Mouse (Mus musculus) forebrain, embryonic 14.5 days (tissue): ENCODE measurements around the gene Rab7. TPM values are rescaled to one million over a fixed set of nuclear protein-coding genes. Genes with fewer than 3 reads are reported as not detected.
A peak's percentile ranks its signal among the peaks of the same experiment; 100 is the strongest.
"Not testable (repeated sequence)": the region's sequence is repeated elsewhere in the genome, so short reads cannot be mapped to it uniquely, and the experiment has no call there.

Experiments
- ATAC-seq: fragments of 200-750 bp; cut with Nextera tagmentation; 2 replicates; pipeline ENCODE4 v1.8.0; 2017; ENCODE audit warnings: mild to moderate bottlenecking, moderate library complexity
- DNase-seq: peaks from one replicate; pipeline ENCODE4 v3.0.0-alpha.2; 2015; ENCODE audit warnings: low spot score
- H3K27ac ChIP-seq: fragments of 300-500 bp; sonication (generic); 2 replicates; pipeline ENCODE4 v1.5.1; 2014; ENCODE audit warnings: low read depth, mild to moderate bottlenecking, control low read depth, low read length, moderate library complexity
- H3K27me3 ChIP-seq: fragments of 300-500 bp; sonication (generic); replicated peaks from 2 replicates; pipeline ENCODE4 v1.6.1; 2014; ENCODE audit warnings: low read length, control low read depth, mixed read lengths; ENCODE audit not compliant: control insufficient read depth, insufficient read depth
- H3K36me3 ChIP-seq: fragments of 300-500 bp; sonication (generic); 2 replicates; pipeline ENCODE4 v1.6.1; 2014; ENCODE audit warnings: low read length, control low read depth; ENCODE audit not compliant: control insufficient read depth, insufficient read depth
- H3K4me1 ChIP-seq: fragments of 300-500 bp; sonication (generic); 2 replicates; pipeline ENCODE4 v1.6.1; 2014; ENCODE audit warnings: antibody characterized with exemption, low read length, control low read depth; ENCODE audit not compliant: control insufficient read depth, insufficient read depth
- H3K4me2 ChIP-seq: fragments of 300-500 bp; sonication (generic); 2 replicates; pipeline ENCODE4 v1.6.1; 2014; ENCODE audit warnings: mild to moderate bottlenecking, control low read depth, low read length
- H3K4me3 ChIP-seq: fragments of 300-500 bp; sonication (generic); 2 replicates; pipeline ENCODE4 v1.5.1; 2014; ENCODE audit warnings: low read depth, low read length, control low read depth
- H3K9ac ChIP-seq: fragments of 300-500 bp; sonication (generic); 2 replicates; pipeline ENCODE4 v1.6.1; 2014; ENCODE audit warnings: mild to moderate bottlenecking, low read length, control low read depth, moderate library complexity
- H3K9me3 ChIP-seq: fragments of 300-500 bp; sonication (generic); replicated peaks from 2 replicates; pipeline ENCODE4 v1.6.1; 2016; ENCODE audit warnings: low read length, control low read depth, mixed read lengths; ENCODE audit not compliant: control insufficient read depth
- WGBS: fragments of 180-500 bp; shearing (Covaris S2); extraction: QIAGEN DNeasy Blood & Tissue Kit; methylation state at CpG from one replicate; pipeline ENCODE4 v1.1.7; 2014; 5-methylcytosine and 5-hydroxymethylcytosine counted together
- microRNA-seq: library from miRNA; unstranded; fragments of <30 nt; microRNA quantifications from one replicate; pipeline ENCODE4, GENCODE M21; 2016
- polyA plus RNA-seq: library from polyadenylated mRNA; unstranded; fragments of >200 nt; fragmentation: Nextera tagmentation; extraction: Ambion mirVana; gene quantifications from 2 replicates; pipeline ENCODE4 v1.2.1, GENCODE M21; 2014

Rab7 gene
- polyA plus RNA-seq, 1 experiment from 2014 or later: 342 TPM

DNA sequence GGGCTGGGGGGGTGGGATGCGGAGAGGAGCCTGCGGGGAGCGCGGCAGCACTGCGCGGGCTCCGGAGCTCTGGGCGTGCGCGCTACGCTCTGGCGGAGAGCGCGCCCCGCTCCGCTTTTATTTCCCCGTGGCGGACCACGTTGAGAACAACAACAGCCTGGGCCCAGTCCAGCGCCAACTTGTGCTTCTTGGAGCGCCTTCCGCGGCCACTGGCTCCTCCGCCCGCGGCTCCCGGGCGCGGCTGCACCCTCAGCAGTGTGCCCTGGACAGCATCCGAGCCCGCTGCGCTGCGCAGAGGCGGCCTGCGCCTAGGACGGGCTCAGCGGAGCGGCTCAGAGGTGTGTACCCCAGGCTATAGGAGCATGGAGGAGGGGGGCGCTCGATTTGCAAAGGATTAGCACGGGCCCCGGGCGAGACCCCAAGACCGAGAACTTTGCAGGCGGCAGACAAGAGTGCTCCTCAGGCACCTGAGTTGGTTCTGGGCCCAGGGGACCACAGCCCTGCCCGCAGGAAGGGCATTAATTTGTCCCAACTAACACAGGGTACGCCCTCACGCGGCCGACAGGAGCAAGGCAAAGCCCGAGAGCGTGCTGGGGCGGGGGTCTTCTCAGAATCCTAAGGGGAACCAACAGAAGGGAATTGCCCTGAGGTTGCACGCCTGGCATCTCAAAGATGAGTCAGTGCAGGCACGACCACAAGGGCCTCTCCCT lies 63.4 kb downstream of the Rab7 start, which contains the start of gene H1fx:
Gene H1fx (minus strand): TSS at position 91 of the 710 bp plus-strand sequence.
- DNase-seq: peak; percentile 91
- WGBS: under 1% methylated on average over 54 of the region's 55 CpGs
- H3K9ac ChIP-seq: peak within 1 kb of the TSS; percentile 97

DNA sequence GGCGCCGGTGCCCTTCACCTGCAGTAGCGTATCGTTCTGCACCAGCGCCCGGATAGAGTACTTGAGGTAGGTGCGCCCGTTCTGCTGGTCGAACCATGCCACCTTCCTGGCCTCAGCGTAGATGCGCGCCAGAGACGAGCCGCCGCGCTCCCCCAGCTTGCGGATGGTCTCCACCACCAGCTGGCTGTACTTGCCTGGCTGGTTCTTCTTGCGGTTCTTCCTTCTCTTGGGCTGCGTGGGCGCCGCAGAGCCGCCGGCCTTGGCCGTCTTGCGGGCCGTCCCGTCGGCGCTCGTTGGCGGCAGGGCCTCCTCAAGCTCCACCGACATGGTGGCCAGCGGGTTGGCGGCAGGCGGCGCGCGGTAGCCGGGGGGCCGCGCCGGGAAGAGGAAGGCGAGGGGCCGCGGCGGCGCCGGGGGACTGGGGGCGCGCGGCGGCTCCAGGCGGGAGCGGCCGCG lies 64.0 kb downstream of the Rab7 start:
- H3K4me3 ChIP-seq: peak overlapping the region; percentile 98
- no peaks in the 10 kb centered on the region for H3K27me3 ChIP-seq
- peaks cover 17% of the 10 kb centered on the region for H3K4me1 ChIP-seq
- peak overlapping the region; percentile 67 for H3K4me2 ChIP-seq
- under 1% methylated on average over 51 of the region's 56 CpGs for WGBS
- peaks cover 22% of the 10 kb centered on the region for H3K36me3 ChIP-seq
- DNase-seq (peak; percentile 48), ATAC-seq (peak; percentile 43)
- H3K9ac ChIP-seq: peak overlapping the region; percentile 97
- H3K27ac ChIP-seq: peak overlapping the region; percentile 95
- no peaks in the 10 kb centered on the region for H3K9me3 ChIP-seq

More for the DNA sequence above, 63.4 kb downstream of the Rab7 start, which contains the start of gene H1fx:
- ATAC-seq: peak; percentile 85
- Histone ChIP-seq H3K27me3 (no peaks in the 10 kb centered on the region), H3K4me1 (peaks cover 17% of the 10 kb centered on the region), H3K9me3 (no peaks in the 10 kb centered on the region), H3K36me3 (peaks cover 29% of the 10 kb centered on the region), H3K4me2 (peak within 1 kb of the TSS; percentile 67), H3K4me3 (peak within 1 kb of the TSS; percentile 98), H3K27ac (peak within 1 kb of the TSS; percentile 95)

DNA sequence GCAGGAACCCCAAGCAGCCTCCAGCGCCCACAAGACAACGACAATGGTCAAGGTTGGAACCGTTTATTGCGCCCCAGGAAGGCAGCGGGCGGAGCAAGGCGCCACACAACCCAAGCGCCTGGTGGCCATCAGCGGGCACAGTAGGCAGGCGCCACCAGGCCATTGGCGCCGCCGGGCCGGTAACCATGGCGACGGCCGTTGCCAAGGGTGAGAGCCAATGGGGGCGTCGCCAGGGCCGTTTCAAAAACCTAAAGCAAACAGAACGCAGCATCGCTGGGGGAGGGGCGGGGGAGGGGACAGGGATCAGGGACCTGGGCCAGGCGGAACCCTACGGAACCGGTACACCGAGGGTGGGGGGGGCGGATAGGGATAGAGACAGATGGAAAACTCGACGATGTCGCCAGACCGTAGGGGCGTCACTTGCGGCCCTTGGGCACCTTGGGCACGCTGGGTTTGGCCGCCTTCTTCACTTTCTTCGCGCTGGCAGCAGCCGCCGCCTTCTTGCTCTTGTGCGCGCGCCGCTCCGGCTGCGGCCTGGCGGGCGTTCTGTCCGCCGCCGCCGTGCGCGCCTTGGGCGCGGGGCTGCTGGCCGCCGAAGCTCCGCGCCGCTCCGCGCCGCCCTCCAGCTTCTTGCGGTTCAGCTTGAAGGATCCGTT lies 64.6 kb downstream of the Rab7 start:
- H3K4me2 ChIP-seq: peak overlapping the region; percentile 67
- H3K4me3 ChIP-seq: peak overlapping the region; percentile 98
- peak overlapping the region; percentile 97 for H3K9ac ChIP-seq
- H3K9me3 ChIP-seq: no peaks in the 10 kb centered on the region
- peaks cover 17% of the 10 kb centered on the region for H3K4me1 ChIP-seq
- peak; percentile 96 for DNase-seq
- H3K36me3 ChIP-seq: peaks cover 17% of the 10 kb centered on the region
- H3K27me3 ChIP-seq: no peaks in the 10 kb centered on the region
- under 1% methylated on average over 66 of the region's 66 CpGs for WGBS
- H3K27ac ChIP-seq: peak overlapping the region; percentile 95
- ATAC-seq: peak; percentile 91

DNA sequence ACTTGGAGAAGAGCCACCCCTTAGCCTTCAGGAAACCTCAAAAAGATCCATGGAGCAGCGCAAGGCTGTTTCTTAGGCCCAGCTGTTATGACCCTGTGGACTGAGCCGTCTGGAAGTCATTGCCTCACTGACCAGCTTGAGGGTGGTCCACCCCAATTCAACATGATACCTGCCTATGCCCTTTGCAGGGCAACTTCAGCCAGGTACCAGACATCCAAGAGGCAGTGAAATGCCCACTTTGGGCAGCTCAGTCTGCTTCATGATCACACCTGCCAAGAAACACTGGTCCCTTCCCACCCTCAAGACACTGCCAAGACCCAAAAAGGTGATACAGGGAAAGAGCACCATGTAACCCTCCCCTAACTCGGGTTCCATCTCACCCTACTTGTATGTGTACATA lies 65.3 kb downstream of the Rab7 start:
- ATAC-seq: peak; percentile 4
- peak overlapping the region; percentile 97 for H3K9ac ChIP-seq

DNA sequence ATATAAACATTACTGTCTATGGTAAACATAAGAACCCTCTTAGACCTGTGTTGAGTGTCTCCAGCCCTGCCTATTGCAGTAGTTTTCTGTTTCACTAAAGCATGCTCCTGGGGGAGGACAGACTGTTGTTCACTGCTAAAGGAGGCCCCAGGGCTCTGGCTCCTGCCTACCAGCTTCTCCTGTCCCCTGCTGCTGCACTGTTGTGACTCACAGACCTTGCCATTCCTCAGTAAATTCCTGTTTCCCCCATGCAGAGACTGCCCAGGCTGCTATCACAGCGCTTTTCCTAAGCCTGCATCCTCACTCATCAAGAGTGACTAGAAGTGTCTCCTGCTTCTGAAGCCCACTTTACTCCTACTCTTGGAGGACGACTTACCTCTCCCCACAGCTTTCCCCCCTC lies 75.0 kb downstream of the Rab7 start:
- H3K4me1 ChIP-seq: no peaks in the 10 kb centered on the region
- no peaks in the 10 kb centered on the region for H3K27me3 ChIP-seq
- no peak overlapping the region for H3K4me3 ChIP-seq
- 15% methylated on average over 2 of the region's 2 CpGs for WGBS
- DNase-seq (no peak), ATAC-seq (no peak)
- H3K4me2 ChIP-seq: no peak overlapping the region
- no peaks in the 10 kb centered on the region for H3K9me3 ChIP-seq
- no peak overlapping the region for H3K9ac ChIP-seq
- H3K27ac ChIP-seq: no peak overlapping the region
- no peaks in the 10 kb centered on the region for H3K36me3 ChIP-seq

More for the DNA sequence above, 65.3 kb downstream of the Rab7 start:
- Histone ChIP-seq H3K36me3 (peaks cover 11% of the 10 kb centered on the region), H3K27ac (peak overlapping the region; percentile 95), H3K9me3 (no peaks in the 10 kb centered on the region), H3K27me3 (no peaks in the 10 kb centered on the region), H3K4me2 (peak overlapping the region; percentile 67), H3K4me1 (peaks cover 17% of the 10 kb centered on the region), H3K4me3 (peak overlapping the region; percentile 98)
- 72% methylated on average over 3 of the region's 3 CpGs for WGBS
- DNase-seq: no peak

DNA sequence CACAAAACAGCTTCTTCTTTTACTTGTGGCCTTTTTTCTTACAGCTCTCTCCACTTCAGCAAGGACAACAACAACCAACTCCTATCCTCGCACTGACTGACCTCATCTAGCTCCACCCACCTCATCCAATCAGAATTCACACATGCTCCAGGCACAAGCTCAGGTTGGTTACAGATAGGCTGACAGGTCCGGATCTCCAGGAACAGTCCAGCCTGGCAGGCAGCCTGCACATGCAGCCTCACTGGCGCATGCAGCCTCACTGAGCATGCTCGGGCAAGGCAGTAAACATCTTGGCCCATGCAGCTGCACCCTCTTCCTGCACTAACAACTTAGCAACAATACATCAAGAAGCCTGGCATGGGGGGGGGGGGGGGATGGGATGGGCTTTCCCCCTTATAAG lies 82.6 kb downstream of the Rab7 start:
- not testable (repeated sequence) for H3K9me3 ChIP-seq, H3K4me2 ChIP-seq, H3K4me3 ChIP-seq, H3K27me3 ChIP-seq, ATAC-seq, DNase-seq, H3K27ac ChIP-seq, H3K4me1 ChIP-seq, H3K36me3 ChIP-seq, H3K9ac ChIP-seq
- WGBS: 65% methylated on average over 4 of the region's 4 CpGs

Small RNA genes within 50 kb of the gene (microRNA-seq; reads per million reads assigned to microRNA genes)
- 0.93 reads per million for gene Gm47286

Other genes with a start within 250 kb of the Rab7 start
- 3.8 and 4.9 TPM in 2 replicates for gene Rab43, start 233.1 kb downstream of the Rab7 start, polyA plus RNA-seq
- 1.2 and 2.4 TPM in 2 replicates for gene Gm45140, start 209.5 kb downstream of the Rab7 start, polyA plus RNA-seq
- gene Isy1, start 206.5 kb downstream of the Rab7 start, polyA plus RNA-seq: 34.1 and 37.8 TPM in 2 replicates
- 808 and 818 TPM in 2 replicates for gene Cnbp, start 194.2 kb downstream of the Rab7 start, polyA plus RNA-seq
- 148 and 158 TPM in 2 replicates for gene Copg1, start 157.5 kb downstream of the Rab7 start, polyA plus RNA-seq
- 56.0 and 58.2 TPM in 2 replicates for gene Hmces, start 131.3 kb downstream of the Rab7 start, polyA plus RNA-seq
- 20.5 and 27.0 TPM in 2 replicates for gene H1fx, start 63.6 kb downstream of the Rab7 start, polyA plus RNA-seq
- gene Rpn1, start 39.2 kb upstream of the Rab7 start, polyA plus RNA-seq: 279 and 283 TPM in 2 replicates
- gene Gata2, start 148.6 kb upstream of the Rab7 start, polyA plus RNA-seq: 1.5 and 1.6 TPM in 2 replicates
- gene Dnajb8, start 177.0 kb upstream of the Rab7 start, polyA plus RNA-seq: not detected in 2 replicates